Mouse (Mus musculus) stomach, postnatal 0 days (tissue): ENCODE data around the gene St3gal6.
A peak's percentile ranks its signal among the peaks of the same experiment; 100 is the strongest.

Experiments
- CTCF ChIP-seq: IDR thresholded peaks from 2 replicates; pipeline ENCODE4 v1.5.1; 2016; ENCODE audit warnings: antibody characterized with exemption, low read depth, mild to moderate bottlenecking, moderate library complexity
- EP300 ChIP-seq: optimal IDR thresholded peaks from 2 replicates; pipeline ENCODE3; 2016; ENCODE audit warnings: antibody characterized with exemption

GRCm38 (mm10) chr16:58446281-58447259 is 77.5 kb downstream of the St3gal6 start:
- peak; percentile 40 for TF ChIP-seq CTCF
- TF ChIP-seq EP300, result no peak
